Comparison of ENCODE assay signal across 23 mouse cellular contexts in genomic region chr3:96925920-96926319, GRCm38 (mm10). TPM values are rescaled to one million over a fixed set of nuclear protein-coding genes. Genes with fewer than 3 reads are reported as not detected.
DNase-seq lines count a peak whose midpoint lies in the region; TF ChIP-seq lines count a peak whose summit lies in the region.
"Had no signal": no experiment of that assay in that cellular context is flagged by ENCODE, and none has a peak within 500 bp of the region (broad histone marks: within the 10 kb centered on the region; RNA-seq: fewer than 3 reads in every experiment).

TSS of gene Gja8 (minus strand) at chr3:96926020.

- DNase-seq in heart, adult 11 months, result peak; percentile 70
- no peak for DNase-seq in heart, adult 18-20 months
- peak; percentile 63 for DNase-seq in retina, postnatal 1 day
- DNase-seq in retina, embryonic 14.5 days (ENCODE audit: low spot score), result no peak
- DNase-seq in ovary, postnatal 36 days (ENCODE audit: low spot score), result no peak
- DNase-seq: adrenal gland, adult 2 months; adrenal gland, adult 8-10 months; adrenal gland, postnatal 10 days; adrenal gland, postnatal 14 days; adrenal gland, postnatal 25 days; adrenal gland, postnatal 36 days; B cell, adult 2 months; cerebellum, adult 11 months; cerebellum, adult 11-12 months; cerebellum, adult 18-20 months had no signal

- H3K4me2 ChIP-seq in myocyte (ENCODE audit: low read depth), result peak within 1 kb of the TSS; percentile 56

- no peaks in the 10 kb centered on the region for H3K79me2 ChIP-seq in myocyte (ENCODE audit: control insufficient read depth, insufficient read depth)

- H3K27me3 ChIP-seq in myocyte (ENCODE audit: control insufficient read depth, insufficient read depth, insufficient read length), result peaks cover 12% of the 10 kb centered on the region

- H3K4me3 ChIP-seq in myocyte, result no peak within 1 kb of the TSS

- no peak for TF ChIP-seq POLR2A in myocyte (IDR thresholded peaks at IDR 0.05; ENCODE audit: insufficient read length, low read depth)

- no peaks in the 10 kb centered on the region for H3K36me3 ChIP-seq in myocyte (ENCODE audit: control insufficient read depth, insufficient read depth)
- H3K36me3 ChIP-seq: G1E had no signal

- no peak within 1 kb of the TSS for H3ac ChIP-seq in myocyte (ENCODE audit: control insufficient read depth, insufficient read length)

TF ChIP-seq in myocyte, 11 proteins besides CTCF, POLR2A, EP300 and RAD21:
- TF ChIP-seq E2F4 (IDR thresholded peaks at IDR 0.05; ENCODE audit: insufficient read depth) (no peak), TCF12 (IDR thresholded peaks at IDR 0.05; ENCODE audit: insufficient read depth, poor library complexity, severe bottlenecking) (no peak), CEBPB (IDR thresholded peaks at IDR 0.05; ENCODE audit: insufficient read depth, poor library complexity, severe bottlenecking) (no peak), MAX (IDR thresholded peaks at IDR 0.05; ENCODE audit: low read depth) (no peak)

RNA-seq across cellular contexts. Expression of gene Gja8, which starts in this region (rescaled TPM):
- not detected for total RNA-seq in heart, adult 18-20 months (2021)
- under 0.01 TPM for polyA plus RNA-seq in myocyte (2012; fragmentation: generic; extraction: Trizol)
- total RNA-seq: adrenal gland, adult 18-20 months; adrenal gland, adult 2 months; adrenal gland, adult 8-10 months; adrenal gland, postnatal 10 days; adrenal gland, postnatal 14 days; adrenal gland, postnatal 25 days; adrenal gland, postnatal 36 days; adrenal gland, postnatal 4 days; CH12.LX had no signal
- polyA plus RNA-seq: adrenal gland, adult 2 months; brain, embryonic 14.5 days; C2C12; CD4-positive, CD25-positive, alpha-beta regulatory T cell, adult 4 months; G1E had no signal

Comparison
In these comparisons a context has a peak if more than half of its experiments do, and no peak if none do; other contexts are left out.
1. DNase-seq: peak in heart, adult 11 months (single experiment) and retina, postnatal 1 day (single experiment); none in heart, adult 18-20 months (0 of 2), retina, embryonic 14.5 days (single experiment) and ovary, postnatal 36 days (single experiment).